Mouse (Mus musculus) hematopoietic multipotent progenitor cell, adult 10-12 weeks (in vitro differentiated cells): ENCODE measurements around the gene Ndel1. TPM values are rescaled to one million over a fixed set of nuclear protein-coding genes. Genes with fewer than 3 reads are reported as not detected.

Experiments
- polyA plus RNA-seq: library from polyadenylated mRNA; stranded (reverse); fragments of >175 nt; gene quantifications from 2 replicates; pipeline ENCODE4 v1.2.3, GENCODE M21; 2012; ENCODE audit warnings: low replicate concordance

Gene Ndel1
- polyA plus RNA-seq, result 36.5 and 77.0 TPM in 2 replicates

DNA sequence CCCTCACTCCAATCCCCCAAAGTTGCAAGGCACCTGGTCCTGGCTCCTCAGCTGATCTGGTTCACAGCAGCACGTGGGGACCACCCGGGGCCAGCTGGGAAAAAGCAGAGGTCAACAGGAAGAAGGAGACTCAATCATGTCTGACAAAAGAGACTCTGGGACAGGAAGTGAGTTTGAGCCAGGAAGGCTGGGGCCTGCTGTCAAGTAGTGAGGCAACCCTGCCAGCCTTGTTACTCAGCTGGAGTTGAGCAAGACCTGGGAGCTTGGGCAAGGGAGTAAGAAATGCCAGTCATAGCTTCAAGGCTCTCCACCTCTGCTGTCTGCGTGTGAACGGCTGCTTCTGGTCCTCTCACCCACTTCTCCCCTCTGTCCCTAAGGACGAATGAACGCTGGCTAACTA, at the start of gene Ndel1:
TSS of gene Ndel1 (minus strand) at position 111 of the 400 bp plus-strand sequence.

DNA sequence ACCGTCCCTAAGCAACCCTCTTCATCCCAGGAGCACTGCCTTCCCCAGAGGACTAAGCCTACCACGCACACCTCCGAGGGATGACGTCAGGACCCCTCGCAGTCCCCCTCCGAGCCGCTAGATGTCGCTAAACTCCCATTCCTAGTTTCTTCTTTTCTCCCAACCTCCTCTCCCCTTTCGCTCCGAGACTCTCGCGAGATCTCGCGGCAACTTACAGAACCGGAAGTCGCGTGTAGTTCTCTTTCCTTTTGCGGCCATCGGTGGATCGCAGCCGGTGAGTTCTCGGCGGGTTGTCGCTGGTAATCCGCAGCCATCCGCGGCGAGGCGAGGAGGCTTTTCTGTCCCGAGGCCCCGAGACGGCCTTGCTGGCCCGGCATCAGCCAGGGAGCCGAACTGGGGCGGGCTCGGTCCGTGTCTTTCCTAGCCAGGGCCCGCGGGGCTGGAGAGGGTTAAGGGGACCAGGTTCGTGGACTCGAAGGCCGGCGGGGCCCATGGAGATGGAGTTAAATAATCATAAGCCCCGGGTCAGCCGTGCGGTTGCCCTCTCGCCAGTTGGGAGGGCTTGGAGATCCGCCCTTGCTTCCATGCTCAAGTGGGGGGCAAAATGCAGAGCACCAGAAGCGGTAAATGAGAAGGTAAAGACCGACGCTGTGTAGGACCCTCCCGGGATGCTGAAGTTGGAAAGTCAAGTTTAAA, 29.8 kb upstream of the Ndel1 start, which contains the start of gene Rpl26:
TSS of gene Rpl26 (plus strand) at position 233 of the 696 bp plus-strand sequence.

DNA sequence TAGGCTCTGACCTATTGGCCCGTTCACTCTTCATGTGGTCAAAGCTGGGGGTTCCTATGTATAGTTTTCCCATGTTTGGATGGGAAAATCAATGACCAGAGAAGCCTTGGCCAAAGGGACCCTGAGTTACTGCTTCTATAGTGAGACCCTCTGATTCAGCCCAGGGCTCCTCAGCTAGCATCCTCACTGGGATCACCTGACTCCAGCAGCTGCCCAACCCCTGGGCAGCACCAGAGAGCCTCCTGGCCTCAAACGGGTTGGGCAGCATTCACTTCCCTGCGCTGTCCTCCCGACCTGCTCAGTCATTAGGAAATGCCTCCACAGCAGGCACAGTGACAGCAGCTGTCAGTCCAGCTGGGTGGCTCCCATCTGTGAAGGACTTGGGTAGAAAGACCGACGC, 16.6 kb upstream of the Ndel1 start, which contains the start of gene Rnf222:
TSS of gene Rnf222 (plus strand) at position 301 of the 400 bp plus-strand sequence.

Other genes starting within 250 kb of the Ndel1 start
- 0.52 and 9.9 TPM in 2 replicates for gene Myh10, start 180.3 kb downstream of the Ndel1 start, polyA plus RNA-seq
- not detected in 2 replicates for gene Rnf222, start 16.7 kb upstream of the Ndel1 start, polyA plus RNA-seq
- 7.7 and 20.4 TPM in 2 replicates for gene Rpl26, start 29.7 kb upstream of the Ndel1 start, polyA plus RNA-seq
- not detected in 2 replicates for gene Odf4, start 55.2 kb upstream of the Ndel1 start, polyA plus RNA-seq
- gene Arhgef15, start 85.6 kb upstream of the Ndel1 start, polyA plus RNA-seq, result 0.17 and 1.4 TPM in 2 replicates
- gene Slc25a35, start 96.3 kb upstream of the Ndel1 start, polyA plus RNA-seq, result 3.6 and 3.7 TPM in 2 replicates
- gene Rangrf, start 103.3 kb upstream of the Ndel1 start, polyA plus RNA-seq, result 1.9 and 4.5 TPM in 2 replicates
- 6.7 and 16.4 TPM in 2 replicates for gene Pfas, start 136.6 kb upstream of the Ndel1 start, polyA plus RNA-seq
- gene Ctc1, start 144.1 kb upstream of the Ndel1 start, polyA plus RNA-seq, result 18.6 and 58.1 TPM in 2 replicates
- 25.7 and 39.4 TPM in 2 replicates for gene Aurkb, start 173.8 kb upstream of the Ndel1 start, polyA plus RNA-seq
- 35.0 and 102 TPM in 2 replicates for gene Borcs6, start 187.9 kb upstream of the Ndel1 start, polyA plus RNA-seq
- 6.0 and 14.2 TPM in 2 replicates for gene Tmem107, start 198.9 kb upstream of the Ndel1 start, polyA plus RNA-seq
- 133 and 285 TPM in 2 replicates for gene Vamp2, start 216.6 kb upstream of the Ndel1 start, polyA plus RNA-seq
- 32.9 and 51.0 TPM in 2 replicates for gene Per1, start 223.4 kb upstream of the Ndel1 start, polyA plus RNA-seq
- gene Hes7, start 248.5 kb upstream of the Ndel1 start, polyA plus RNA-seq, result 0.33 and 2.2 TPM in 2 replicates